Mouse (Mus musculus): ENCODE measurements around the gene Tcam1. TPM values are rescaled to one million over a fixed set of nuclear protein-coding genes. Genes with fewer than 3 reads are reported as not detected.

Tcam1 gene
- polyA plus RNA-seq, 1 experiment from 2014 or later: 0.05 TPM

GRCm38 (mm10) chr11:106267871-106268270 is 8.6 kb upstream of the Tcam1 start:
- Histone ChIP-seq H3K4me3 (ENCODE audit: control insufficient read depth in 1 of 2, insufficient read depth in 1 of 2, low read depth in 1 of 2, low read length in 2 of 2) (no peak overlapping the region), H3K4me1 (ENCODE audit: control insufficient read depth in 2 of 2, insufficient read depth in 2 of 2, low read length in 2 of 2) (peaks cover 5 to 19% of the 10 kb centered on the region in 2 experiments), H3K9ac (ENCODE audit: low read length) (no peak overlapping the region), H3K27ac (replicated peaks in 1 of 2; ENCODE audit: control insufficient read depth in 1 of 2, insufficient read depth in 1 of 2, low read depth in 2 of 2, low read length in 2 of 2) (no peak overlapping the region), H3K4me2 (ENCODE audit: low read length) (no peak overlapping the region), H3K27me3 (ENCODE audit: control insufficient read depth, insufficient read depth, low read length) (no peaks in the 10 kb centered on the region), H3K36me3 (ENCODE audit: control insufficient read depth, insufficient read depth, low read length) (peaks cover 52% of the 10 kb centered on the region), H3K9me3 (ENCODE audit: control insufficient read depth, low read length) (no peaks in the 10 kb centered on the region)
- 65% methylated on average over 5 of the region's 5 CpGs for WGBS
- no peak for ATAC-seq (ENCODE audit: insufficient number of reproducible peaks, insufficient read depth, low FRiP score, low read depth)

- no peak for ATAC-seq (ENCODE audit: insufficient number of reproducible peaks, insufficient read depth, low FRiP score, low read depth)
- Histone ChIP-seq H3K27ac (replicated peaks in 1 of 2; ENCODE audit: control insufficient read depth in 1 of 2, insufficient read depth in 1 of 2, low read depth in 2 of 2, low read length in 2 of 2) (no peak overlapping the region), H3K27me3 (ENCODE audit: control insufficient read depth, insufficient read depth, low read length) (no peaks in the 10 kb centered on the region), H3K4me3 (ENCODE audit: control insufficient read depth in 1 of 2, insufficient read depth in 1 of 2, low read depth in 1 of 2, low read length in 2 of 2) (no peak overlapping the region), H3K9ac (ENCODE audit: low read length) (0 out of 2 replicates have a peak overlapping the region, but pooled peaks have one; percentile 8), H3K9me3 (ENCODE audit: control insufficient read depth, low read length) (no peaks in the 10 kb centered on the region), H3K4me1 (ENCODE audit: control insufficient read depth in 2 of 2, insufficient read depth in 2 of 2, low read length in 2 of 2) (peaks cover 5 to 22% of the 10 kb centered on the region in 2 experiments), H3K36me3 (ENCODE audit: control insufficient read depth, insufficient read depth, low read length) (peaks cover 46% of the 10 kb centered on the region), H3K4me2 (ENCODE audit: low read length) (no peak overlapping the region)
- 56% methylated on average over 8 of the region's 8 CpGs for WGBS
These were observed 8.0 kb upstream of the Tcam1 start for GRCm38 (mm10) chr11:106268326-106269059.

GRCm38 (mm10) chr11:106269060-106269431 is 7.4 kb upstream of the Tcam1 start:
- no peak overlapping the region for H3K4me3 ChIP-seq (ENCODE audit: control insufficient read depth in 1 of 2, insufficient read depth in 1 of 2, low read depth in 1 of 2, low read length in 2 of 2)
- 0 out of 2 replicates have a peak overlapping the region, but pooled peaks have one; percentile 8 for H3K9ac ChIP-seq (ENCODE audit: low read length)
- peaks cover 5 to 22% of the 10 kb centered on the region in 2 experiments for H3K4me1 ChIP-seq (ENCODE audit: control insufficient read depth in 2 of 2, insufficient read depth in 2 of 2, low read length in 2 of 2)
- H3K27ac ChIP-seq (replicated peaks in 1 of 2; ENCODE audit: control insufficient read depth in 1 of 2, insufficient read depth in 1 of 2, low read depth in 2 of 2, low read length in 2 of 2): no peak overlapping the region
- ATAC-seq (ENCODE audit: insufficient number of reproducible peaks, insufficient read depth, low FRiP score, low read depth): no peak
- H3K27me3 ChIP-seq (ENCODE audit: control insufficient read depth, insufficient read depth, low read length): no peaks in the 10 kb centered on the region
- H3K4me2 ChIP-seq (ENCODE audit: low read length): no peak overlapping the region
- no peaks in the 10 kb centered on the region for H3K9me3 ChIP-seq (ENCODE audit: control insufficient read depth, low read length)
- peaks cover 40% of the 10 kb centered on the region for H3K36me3 ChIP-seq (ENCODE audit: control insufficient read depth, insufficient read depth, low read length)
- 67% methylated on average over 3 of the region's 3 CpGs for WGBS

- Histone ChIP-seq H3K27ac (replicated peaks in 1 of 2; ENCODE audit: control insufficient read depth in 1 of 2, insufficient read depth in 1 of 2, low read depth in 2 of 2, low read length in 2 of 2) (peak overlapping the region; percentile 23 to 93; a peak in 3 of 4 replicates), H3K27me3 (ENCODE audit: control insufficient read depth, insufficient read depth, low read length) (no peaks in the 10 kb centered on the region), H3K4me1 (ENCODE audit: control insufficient read depth in 2 of 2, insufficient read depth in 2 of 2, low read length in 2 of 2) (peaks cover 8 to 29% of the 10 kb centered on the region in 2 experiments), H3K9ac (ENCODE audit: low read length) (peak overlapping the region; percentile 98), H3K9me3 (ENCODE audit: control insufficient read depth, low read length) (no peaks in the 10 kb centered on the region), H3K36me3 (ENCODE audit: control insufficient read depth, insufficient read depth, low read length) (peaks cover 18% of the 10 kb centered on the region), H3K4me2 (ENCODE audit: low read length) (peak overlapping the region; percentile 75), H3K4me3 (ENCODE audit: control insufficient read depth in 1 of 2, insufficient read depth in 1 of 2, low read depth in 1 of 2, low read length in 2 of 2) (peak overlapping the region; percentile 96 to 97)
- 32% methylated on average over 5 of the region's 5 CpGs for WGBS
- no peak for ATAC-seq (ENCODE audit: insufficient number of reproducible peaks, insufficient read depth, low FRiP score, low read depth)
These were observed 5.2 kb upstream of the Tcam1 start for GRCm38 (mm10) chr11:106271131-106271793.

GRCm38 (mm10) chr11:106271794-106272643 is 4.5 kb upstream of the Tcam1 start:
- Histone ChIP-seq H3K27me3 (ENCODE audit: control insufficient read depth, insufficient read depth, low read length) (no peaks in the 10 kb centered on the region), H3K4me1 (ENCODE audit: control insufficient read depth in 2 of 2, insufficient read depth in 2 of 2, low read length in 2 of 2) (peaks cover 11 to 30% of the 10 kb centered on the region in 2 experiments), H3K9me3 (ENCODE audit: control insufficient read depth, low read length) (no peaks in the 10 kb centered on the region), H3K9ac (ENCODE audit: low read length) (peak overlapping the region; percentile 98), H3K4me3 (ENCODE audit: control insufficient read depth in 1 of 2, insufficient read depth in 1 of 2, low read depth in 1 of 2, low read length in 2 of 2) (peak overlapping the region; percentile 96 to 97), H3K4me2 (ENCODE audit: low read length) (peak overlapping the region; percentile 75), H3K36me3 (ENCODE audit: control insufficient read depth, insufficient read depth, low read length) (peaks cover 11% of the 10 kb centered on the region), H3K27ac (replicated peaks in 1 of 2; ENCODE audit: control insufficient read depth in 1 of 2, insufficient read depth in 1 of 2, low read depth in 2 of 2, low read length in 2 of 2) (peak overlapping the region; percentile 80 to 93)
- ATAC-seq (ENCODE audit: insufficient number of reproducible peaks, insufficient read depth, low FRiP score, low read depth): peak; percentile 28; the same call in 1 of the 2 replicates
- 1% methylated on average over 41 of the region's 41 CpGs for WGBS

- under 1% methylated on average over 72 of the region's 72 CpGs for WGBS
- peaks cover 11 to 29% of the 10 kb centered on the region in 2 experiments for H3K4me1 ChIP-seq (ENCODE audit: control insufficient read depth in 2 of 2, insufficient read depth in 2 of 2, low read length in 2 of 2)
- peak within 1 kb of the TSS; percentile 98 for H3K9ac ChIP-seq (ENCODE audit: low read length)
- no peaks in the 10 kb centered on the region for H3K27me3 ChIP-seq (ENCODE audit: control insufficient read depth, insufficient read depth, low read length)
- ATAC-seq (ENCODE audit: insufficient number of reproducible peaks, insufficient read depth, low FRiP score, low read depth): peak; percentile 95
- no peaks in the 10 kb centered on the region for H3K9me3 ChIP-seq (ENCODE audit: control insufficient read depth, low read length)
- peak within 1 kb of the TSS; percentile 75 for H3K4me2 ChIP-seq (ENCODE audit: low read length)
- peaks cover 3% of the 10 kb centered on the region; the same call in 1 of the 2 replicates for H3K36me3 ChIP-seq (ENCODE audit: control insufficient read depth, insufficient read depth, low read length)
- H3K4me3 ChIP-seq (ENCODE audit: control insufficient read depth in 1 of 2, insufficient read depth in 1 of 2, low read depth in 1 of 2, low read length in 2 of 2): peak within 1 kb of the TSS; percentile 96 to 97
- peak within 1 kb of the TSS; percentile 80 to 93 for H3K27ac ChIP-seq (replicated peaks in 1 of 2; ENCODE audit: control insufficient read depth in 1 of 2, insufficient read depth in 1 of 2, low read depth in 2 of 2, low read length in 2 of 2)
These were observed 3.7 kb upstream of the Tcam1 start, which contains the start of gene Smarcd2 for GRCm38 (mm10) chr11:106272644-106273310. Gene Smarcd2, minus strand, starts transcription at chr11:106272972.

- Histone ChIP-seq H3K36me3 (ENCODE audit: control insufficient read depth, insufficient read depth, low read length) (peaks cover 3% of the 10 kb centered on the region; the same call in 1 of the 2 replicates), H3K4me3 (ENCODE audit: control insufficient read depth in 1 of 2, insufficient read depth in 1 of 2, low read depth in 1 of 2, low read length in 2 of 2) (peak overlapping the region; percentile 71 to 97), H3K27me3 (ENCODE audit: control insufficient read depth, insufficient read depth, low read length) (no peaks in the 10 kb centered on the region), H3K9me3 (ENCODE audit: control insufficient read depth, low read length) (no peaks in the 10 kb centered on the region), H3K9ac (ENCODE audit: low read length) (peak overlapping the region; percentile 74), H3K4me1 (ENCODE audit: control insufficient read depth in 2 of 2, insufficient read depth in 2 of 2, low read length in 2 of 2) (peaks cover 11 to 25% of the 10 kb centered on the region in 2 experiments), H3K4me2 (ENCODE audit: low read length) (peak overlapping the region; percentile 75), H3K27ac (replicated peaks in 1 of 2; ENCODE audit: control insufficient read depth in 1 of 2, insufficient read depth in 1 of 2, low read depth in 2 of 2, low read length in 2 of 2) (peak overlapping the region; percentile 74 to 81)
- WGBS: 16% methylated on average over 16 of the region's 16 CpGs
- no peak for ATAC-seq (ENCODE audit: insufficient number of reproducible peaks, insufficient read depth, low FRiP score, low read depth)
These were observed 3.2 kb upstream of the Tcam1 start for GRCm38 (mm10) chr11:106273311-106273684.
